Mouse (Mus musculus): ENCODE data around the gene Il1r1. TPM values are rescaled to one million over a fixed set of nuclear protein-coding genes. Genes with fewer than 3 reads are reported as not detected.
"Not testable (repeated sequence)": the region's sequence is repeated elsewhere in the genome, so short reads cannot be mapped to it uniquely, and the experiment has no call there.

The Il1r1 gene
- polyA plus RNA-seq, 1 experiment from 2014 or later: 22.0 TPM

- DNase-seq (ENCODE audit: low spot score): no peak
Measured at GRCm38 (mm10) chr1:40303179-40303866, 78.4 kb downstream of the Il1r1 start.

GRCm38 (mm10) chr1:40304321-40304720 is 79.4 kb downstream of the Il1r1 start:
- H3K36me3 ChIP-seq (ENCODE audit: control insufficient read depth, insufficient read depth, low read length); H3K27ac ChIP-seq (ENCODE audit: low read depth, low read length); H3K9ac ChIP-seq (ENCODE audit: low read depth, low read length); H3K9me3 ChIP-seq (ENCODE audit: control insufficient read depth, low read length); ATAC-seq (replicated peaks; ENCODE audit: low FRiP score); H3K4me1 ChIP-seq (replicated peaks; ENCODE audit: control insufficient read depth, insufficient read depth, low read length); H3K4me3 ChIP-seq (ENCODE audit: low read depth, low read length); H3K27me3 ChIP-seq (replicated peaks; ENCODE audit: control insufficient read depth, insufficient read depth, low read length); H3K4me2 ChIP-seq; DNase-seq (ENCODE audit: low spot score): not testable (repeated sequence)
- 76% methylated on average over 4 of the region's 4 CpGs for WGBS

More at GRCm38 (mm10) chr1:40303179-40303866, 78.4 kb downstream of the Il1r1 start:
- H3K9me3 ChIP-seq (ENCODE audit: control insufficient read depth, low read length): no peaks in the 10 kb centered on the region
- no peaks in the 10 kb centered on the region for H3K27me3 ChIP-seq (replicated peaks; ENCODE audit: control insufficient read depth, insufficient read depth, low read length)
- no peak overlapping the region for H3K27ac ChIP-seq (ENCODE audit: low read depth, low read length)
- no peak overlapping the region for H3K4me3 ChIP-seq (ENCODE audit: low read depth, low read length)
- 53% methylated on average over 7 of the region's 7 CpGs for WGBS
- H3K4me2 ChIP-seq: peak overlapping the region; percentile 3; the same call in 1 of the 2 replicates
- H3K4me1 ChIP-seq (replicated peaks; ENCODE audit: control insufficient read depth, insufficient read depth, low read length): no peaks in the 10 kb centered on the region
- peak; percentile 96 for ATAC-seq (replicated peaks; ENCODE audit: low FRiP score)
- no peaks in the 10 kb centered on the region for H3K36me3 ChIP-seq (ENCODE audit: control insufficient read depth, insufficient read depth, low read length)
- H3K9ac ChIP-seq (ENCODE audit: low read depth, low read length): no peak overlapping the region

- no peaks in the 10 kb centered on the region for H3K4me1 ChIP-seq (replicated peaks; ENCODE audit: control insufficient read depth, insufficient read depth, low read length)
- WGBS: 81% methylated on average over 2 of the region's 2 CpGs
Measured at GRCm38 (mm10) chr1:40306111-40306510, 81.2 kb downstream of the Il1r1 start.

GRCm38 (mm10) chr1:40311123-40311522 is 86.2 kb downstream of the Il1r1 start:
- DNase-seq (ENCODE audit: low spot score): no peak
- Histone ChIP-seq H3K27ac (ENCODE audit: low read depth, low read length) (no peak overlapping the region), H3K36me3 (ENCODE audit: control insufficient read depth, insufficient read depth, low read length) (peaks cover 3% of the 10 kb centered on the region; the same call in 1 of the 2 replicates), H3K27me3 (replicated peaks; ENCODE audit: control insufficient read depth, insufficient read depth, low read length) (no peaks in the 10 kb centered on the region), H3K9me3 (ENCODE audit: control insufficient read depth, low read length) (no peaks in the 10 kb centered on the region), H3K4me2 (no peak overlapping the region), H3K4me1 (replicated peaks; ENCODE audit: control insufficient read depth, insufficient read depth, low read length) (no peaks in the 10 kb centered on the region), H3K4me3 (ENCODE audit: low read depth, low read length) (no peak overlapping the region), H3K9ac (ENCODE audit: low read depth, low read length) (no peak overlapping the region)
- no peak for ATAC-seq (replicated peaks; ENCODE audit: low FRiP score)
- 79% methylated on average over 3 of the region's 3 CpGs for WGBS

More at GRCm38 (mm10) chr1:40306111-40306510, 81.2 kb downstream of the Il1r1 start:
- Histone ChIP-seq H3K36me3 (ENCODE audit: control insufficient read depth, insufficient read depth, low read length) (peaks cover under 1% of the 10 kb centered on the region; the same call in 1 of the 2 replicates), H3K4me3 (ENCODE audit: low read depth, low read length) (no peak overlapping the region), H3K27me3 (replicated peaks; ENCODE audit: control insufficient read depth, insufficient read depth, low read length) (no peaks in the 10 kb centered on the region), H3K9ac (ENCODE audit: low read depth, low read length) (no peak overlapping the region), H3K4me2 (no peak overlapping the region), H3K9me3 (ENCODE audit: control insufficient read depth, low read length) (no peaks in the 10 kb centered on the region), H3K27ac (ENCODE audit: low read depth, low read length) (no peak overlapping the region)
- DNase-seq (ENCODE audit: low spot score) (no peak), ATAC-seq (replicated peaks; ENCODE audit: low FRiP score) (no peak)

- Histone ChIP-seq H3K9ac (ENCODE audit: low read depth, low read length) (no peak overlapping the region), H3K9me3 (ENCODE audit: control insufficient read depth, low read length) (no peaks in the 10 kb centered on the region), H3K36me3 (ENCODE audit: control insufficient read depth, insufficient read depth, low read length) (peaks cover 3% of the 10 kb centered on the region; the same call in 1 of the 2 replicates), H3K27me3 (replicated peaks; ENCODE audit: control insufficient read depth, insufficient read depth, low read length) (no peaks in the 10 kb centered on the region), H3K4me1 (replicated peaks; ENCODE audit: control insufficient read depth, insufficient read depth, low read length) (no peaks in the 10 kb centered on the region), H3K4me2 (no peak overlapping the region), H3K4me3 (ENCODE audit: low read depth, low read length) (no peak overlapping the region), H3K27ac (ENCODE audit: low read depth, low read length) (no peak overlapping the region)
- 74% methylated on average over 2 of the region's 2 CpGs for WGBS
- ATAC-seq (replicated peaks; ENCODE audit: low FRiP score) (no peak), DNase-seq (ENCODE audit: low spot score) (no peak)
Measured at GRCm38 (mm10) chr1:40311625-40312024, 86.7 kb downstream of the Il1r1 start.

- Histone ChIP-seq H3K27ac (ENCODE audit: low read depth, low read length) (no peak overlapping the region), H3K4me3 (ENCODE audit: low read depth, low read length) (no peak overlapping the region), H3K36me3 (ENCODE audit: control insufficient read depth, insufficient read depth, low read length) (peaks cover 3% of the 10 kb centered on the region; the same call in 1 of the 2 replicates), H3K9me3 (ENCODE audit: control insufficient read depth, low read length) (no peaks in the 10 kb centered on the region), H3K4me1 (replicated peaks; ENCODE audit: control insufficient read depth, insufficient read depth, low read length) (no peaks in the 10 kb centered on the region), H3K27me3 (replicated peaks; ENCODE audit: control insufficient read depth, insufficient read depth, low read length) (no peaks in the 10 kb centered on the region), H3K9ac (ENCODE audit: low read depth, low read length) (no peak overlapping the region), H3K4me2 (no peak overlapping the region)
- DNase-seq (ENCODE audit: low spot score): no peak
- WGBS: 70% methylated on average over 12 of the region's 12 CpGs
- ATAC-seq (replicated peaks; ENCODE audit: low FRiP score): no peak
Measured at GRCm38 (mm10) chr1:40314016-40314415, 89.1 kb downstream of the Il1r1 start.

- Histone ChIP-seq H3K27ac (ENCODE audit: low read depth, low read length) (no peak overlapping the region), H3K9me3 (ENCODE audit: control insufficient read depth, low read length) (no peaks in the 10 kb centered on the region), H3K9ac (ENCODE audit: low read depth, low read length) (no peak overlapping the region), H3K4me1 (replicated peaks; ENCODE audit: control insufficient read depth, insufficient read depth, low read length) (no peaks in the 10 kb centered on the region), H3K4me2 (no peak overlapping the region), H3K27me3 (replicated peaks; ENCODE audit: control insufficient read depth, insufficient read depth, low read length) (no peaks in the 10 kb centered on the region), H3K36me3 (ENCODE audit: control insufficient read depth, insufficient read depth, low read length) (no peaks in the 10 kb centered on the region), H3K4me3 (ENCODE audit: low read depth, low read length) (no peak overlapping the region)
- ATAC-seq (replicated peaks; ENCODE audit: low FRiP score) (no peak), DNase-seq (ENCODE audit: low spot score) (no peak)
- WGBS: 90% methylated on average over 8 of the region's 8 CpGs
Measured at GRCm38 (mm10) chr1:40317657-40318056, 92.8 kb downstream of the Il1r1 start.

GRCm38 (mm10) chr1:40321824-40322223 is 96.9 kb downstream of the Il1r1 start:
- no peak for DNase-seq (ENCODE audit: low spot score)
- H3K27me3 ChIP-seq (replicated peaks; ENCODE audit: control insufficient read depth, insufficient read depth, low read length): peaks cover 7% of the 10 kb centered on the region
- no peak overlapping the region for H3K4me2 ChIP-seq
- no peak for ATAC-seq (replicated peaks; ENCODE audit: low FRiP score)
- WGBS: 49% methylated on average over 6 of the region's 6 CpGs
- H3K27ac ChIP-seq (ENCODE audit: low read depth, low read length): no peak overlapping the region
- no peak overlapping the region for H3K4me3 ChIP-seq (ENCODE audit: low read depth, low read length)
- H3K9me3 ChIP-seq (ENCODE audit: control insufficient read depth, low read length): no peaks in the 10 kb centered on the region
- no peak overlapping the region for H3K9ac ChIP-seq (ENCODE audit: low read depth, low read length)
- no peaks in the 10 kb centered on the region for H3K36me3 ChIP-seq (ENCODE audit: control insufficient read depth, insufficient read depth, low read length)
- H3K4me1 ChIP-seq (replicated peaks; ENCODE audit: control insufficient read depth, insufficient read depth, low read length): no peaks in the 10 kb centered on the region; the same call in 1 of the 2 replicates

- no peak overlapping the region for H3K27ac ChIP-seq (ENCODE audit: low read depth, low read length)
Measured at GRCm38 (mm10) chr1:40322543-40322942, 97.7 kb downstream of the Il1r1 start.

More at GRCm38 (mm10) chr1:40322543-40322942, 97.7 kb downstream of the Il1r1 start:
- ATAC-seq (replicated peaks; ENCODE audit: low FRiP score) (no peak), DNase-seq (ENCODE audit: low spot score) (no peak)
- Histone ChIP-seq H3K4me1 (replicated peaks; ENCODE audit: control insufficient read depth, insufficient read depth, low read length) (no peaks in the 10 kb centered on the region; the same call in 1 of the 2 replicates), H3K27me3 (replicated peaks; ENCODE audit: control insufficient read depth, insufficient read depth, low read length) (peaks cover 8% of the 10 kb centered on the region), H3K4me2 (no peak overlapping the region), H3K9me3 (ENCODE audit: control insufficient read depth, low read length) (no peaks in the 10 kb centered on the region), H3K9ac (ENCODE audit: low read depth, low read length) (no peak overlapping the region), H3K4me3 (ENCODE audit: low read depth, low read length) (no peak overlapping the region), H3K36me3 (ENCODE audit: control insufficient read depth, insufficient read depth, low read length) (no peaks in the 10 kb centered on the region)
- WGBS: 53% methylated on average over 3 of the region's 3 CpGs
